Mouse (Mus musculus): ENCODE measurements around the gene Ankef1.

Gene Ankef1

GRCm38 (mm10) chr2:136501651-136502050 lies at the start of gene Ankef1:
Gene Ankef1, plus strand, starts transcription at chr2:136501910.
- DNase-seq (ENCODE audit: low spot score), result no peak

DNA sequence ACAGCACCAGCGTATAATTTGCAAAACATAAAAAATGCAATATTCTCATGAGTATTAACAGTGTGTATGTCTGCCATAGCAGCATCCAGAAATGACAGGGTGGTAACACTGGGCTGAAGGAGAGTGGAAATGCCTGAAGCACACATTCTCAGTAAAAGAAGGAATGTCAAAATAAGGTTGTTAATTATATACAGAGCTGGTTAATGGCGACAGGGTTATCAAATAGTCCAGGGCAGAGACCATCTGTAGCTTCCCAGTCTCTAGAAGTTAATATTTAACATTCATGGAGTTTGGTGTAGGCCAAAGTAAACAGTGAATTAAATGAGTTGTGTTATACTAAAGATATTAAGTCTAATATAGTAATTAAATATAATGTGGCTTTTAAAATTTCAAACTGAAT lies 45.2 kb upstream of the Ankef1 start:
- no peak for DNase-seq (ENCODE audit: low spot score)

GRCm38 (mm10) chr2:136456875-136457274 lies 44.8 kb upstream of the Ankef1 start:
- DNase-seq (ENCODE audit: low spot score), result no peak

DNA sequence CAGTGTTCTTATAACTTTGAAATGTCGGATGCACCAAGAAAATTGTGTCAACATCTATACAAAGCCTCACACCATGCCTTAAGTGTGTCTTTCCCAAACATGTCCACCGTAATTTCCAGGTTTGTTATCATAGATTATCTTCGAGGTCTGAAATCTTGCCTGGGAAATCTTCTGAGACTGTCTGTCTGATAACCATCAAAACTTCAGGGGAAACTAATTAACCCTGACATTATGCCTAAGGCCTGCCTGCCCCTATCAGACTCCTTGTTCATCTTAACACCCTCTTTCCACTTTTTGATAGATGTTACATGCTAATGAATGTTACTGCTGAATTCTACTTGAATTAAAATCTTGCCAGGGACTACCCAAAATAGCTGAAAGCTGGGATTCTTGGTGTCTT lies 24.1 kb upstream of the Ankef1 start:
- no peak for DNase-seq (ENCODE audit: low spot score)

DNA sequence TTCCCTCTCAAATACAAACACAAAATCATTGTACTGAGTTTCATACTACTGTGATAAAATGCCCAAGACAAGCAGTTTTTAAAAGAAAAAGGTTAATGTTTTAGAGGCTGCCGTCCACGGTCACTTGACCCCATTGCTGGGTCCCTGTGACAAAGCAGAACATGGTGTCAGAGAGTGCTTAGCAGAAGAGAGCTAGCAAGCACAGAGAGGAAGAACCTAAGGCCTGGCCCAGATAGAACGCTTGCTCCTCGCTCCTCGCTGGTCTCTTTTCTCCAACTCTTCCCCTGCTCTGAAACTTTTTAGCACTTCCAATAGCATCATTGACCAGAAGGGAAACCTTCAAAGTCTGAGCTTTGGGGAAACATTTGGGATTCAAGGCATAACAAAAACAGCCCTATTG lies 19.4 kb upstream of the Ankef1 start:
- no peak for DNase-seq (ENCODE audit: low spot score)

GRCm38 (mm10) chr2:136483058-136483457 lies 18.7 kb upstream of the Ankef1 start:
- no peak for DNase-seq (ENCODE audit: low spot score)

- DNase-seq (ENCODE audit: low spot score), result no peak
Observed at GRCm38 (mm10) chr2:136484955-136485354, 16.8 kb upstream of the Ankef1 start.

DNA sequence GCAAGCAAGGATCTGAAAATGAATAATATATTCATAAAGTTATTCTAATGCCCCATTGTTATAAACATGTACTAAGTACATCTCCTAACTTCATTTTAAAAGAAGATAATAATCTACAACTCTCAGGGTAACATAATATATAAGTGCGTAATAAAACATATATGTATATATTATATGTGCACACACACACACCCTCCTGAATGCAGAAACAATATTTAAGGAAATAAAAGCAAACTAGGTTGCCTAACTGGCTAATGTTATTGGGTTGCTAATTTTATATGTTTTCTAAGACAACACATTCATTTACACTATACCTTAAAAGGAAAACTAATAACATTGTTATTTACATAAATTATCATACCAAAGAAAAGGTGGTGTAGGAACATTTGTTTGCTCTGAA lies 16.3 kb upstream of the Ankef1 start:
- no peak for DNase-seq (ENCODE audit: low spot score)

- peak; percentile 36 for DNase-seq (ENCODE audit: low spot score)
Observed at GRCm38 (mm10) chr2:136485815-136486619, 15.7 kb upstream of the Ankef1 start.

- no peak for DNase-seq (ENCODE audit: low spot score)
Observed at GRCm38 (mm10) chr2:136486986-136487385, 14.7 kb upstream of the Ankef1 start.

GRCm38 (mm10) chr2:136511073-136511472 lies 9.4 kb downstream of the Ankef1 start:
- DNase-seq (ENCODE audit: low spot score), result no peak

GRCm38 (mm10) chr2:136511756-136512155 lies 10.0 kb downstream of the Ankef1 start:
- no peak for DNase-seq (ENCODE audit: low spot score)

GRCm38 (mm10) chr2:136512802-136513201 lies 11.1 kb downstream of the Ankef1 start:
- no peak for DNase-seq (ENCODE audit: low spot score)

DNA sequence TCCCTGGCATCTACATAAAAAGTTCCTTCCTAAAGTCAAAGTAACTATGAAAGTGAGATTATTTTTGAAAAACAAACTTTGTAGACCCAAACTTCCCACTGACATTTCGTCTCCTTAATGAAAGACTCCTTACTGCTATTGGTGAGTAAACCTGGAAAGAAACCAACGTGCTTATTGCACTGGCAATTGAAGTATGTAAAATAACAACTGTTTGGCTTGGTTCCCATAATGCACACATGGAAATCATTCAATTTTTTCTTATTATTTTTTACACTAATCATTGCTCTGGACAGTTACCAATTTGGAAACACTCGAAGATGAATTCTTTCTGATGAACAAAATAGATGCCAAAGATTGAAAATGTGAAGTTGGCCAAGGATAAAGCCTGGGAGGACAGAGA lies 12.1 kb downstream of the Ankef1 start:
- DNase-seq (ENCODE audit: low spot score), result no peak

DNA sequence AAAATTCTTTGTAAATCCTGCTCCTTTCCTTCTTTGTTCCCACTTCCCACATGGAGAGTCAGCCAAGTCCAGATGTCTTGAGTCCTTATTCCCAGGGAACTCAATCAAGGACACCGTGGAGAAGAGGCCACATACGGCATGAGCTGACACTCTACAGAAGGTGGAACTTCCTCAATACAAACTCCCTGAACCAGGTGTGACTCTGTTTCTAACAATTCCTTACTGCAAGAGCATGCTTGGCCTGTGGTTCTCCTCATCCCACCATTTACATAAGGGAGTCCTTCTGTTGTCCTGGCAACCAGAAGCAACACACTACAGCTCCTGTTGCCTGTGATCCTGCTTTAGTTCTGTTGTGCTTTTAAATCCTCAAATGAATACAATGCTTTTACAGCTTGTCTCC lies 13.8 kb downstream of the Ankef1 start:
- DNase-seq (ENCODE audit: low spot score), result no peak

- no peak for DNase-seq (ENCODE audit: low spot score)
Observed at GRCm38 (mm10) chr2:136528937-136529336, 27.2 kb downstream of the Ankef1 start.

GRCm38 (mm10) chr2:136532033-136532432 lies 30.3 kb downstream of the Ankef1 start:
- peak; percentile 89 for DNase-seq (ENCODE audit: low spot score)

GRCm38 (mm10) chr2:136558020-136558419 lies 56.3 kb downstream of the Ankef1 start:
- no peak for DNase-seq (ENCODE audit: low spot score)

DNA sequence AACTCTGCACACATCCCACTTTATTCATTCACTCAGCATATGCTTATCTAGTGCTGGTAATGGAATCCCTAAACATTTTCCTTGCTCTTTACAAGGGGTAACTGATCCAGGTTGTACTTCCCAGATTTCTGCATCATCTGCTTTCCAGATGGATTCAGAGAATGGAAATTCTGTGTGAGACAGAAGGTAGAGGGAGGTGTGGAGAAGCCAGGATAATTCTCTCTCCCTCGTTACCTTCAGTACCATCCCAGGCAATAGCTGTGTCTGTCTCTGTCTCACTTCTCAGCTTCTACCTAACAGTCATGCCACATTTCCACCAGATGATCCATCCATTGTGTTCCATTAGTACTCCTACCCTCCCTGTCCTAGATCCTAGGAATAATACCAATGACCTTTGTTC lies 60.6 kb downstream of the Ankef1 start:
- no peak for DNase-seq (ENCODE audit: low spot score)

DNA sequence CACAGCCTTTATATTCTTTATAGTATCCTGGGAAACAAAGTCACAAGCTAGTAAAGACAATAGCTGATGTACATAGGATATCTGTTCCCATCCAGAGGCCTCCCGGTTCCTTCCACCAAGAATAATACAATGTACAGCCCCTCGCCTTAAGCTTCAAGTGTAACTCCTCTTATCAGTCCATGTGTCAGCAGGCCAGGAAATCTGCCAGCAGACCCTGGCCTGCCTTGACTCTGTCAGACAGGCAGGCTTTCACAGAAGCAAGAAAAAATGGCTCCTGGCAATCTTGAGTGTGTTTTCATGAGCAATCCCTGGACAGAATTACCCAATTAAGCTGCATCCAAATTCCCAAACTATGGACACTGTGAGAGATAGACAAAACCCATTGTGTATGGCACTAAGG lies 69.1 kb downstream of the Ankef1 start:
- DNase-seq (ENCODE audit: low spot score), result no peak

- no peak for DNase-seq (ENCODE audit: low spot score)
Observed at GRCm38 (mm10) chr2:136582762-136583161, 81.1 kb downstream of the Ankef1 start.

DNA sequence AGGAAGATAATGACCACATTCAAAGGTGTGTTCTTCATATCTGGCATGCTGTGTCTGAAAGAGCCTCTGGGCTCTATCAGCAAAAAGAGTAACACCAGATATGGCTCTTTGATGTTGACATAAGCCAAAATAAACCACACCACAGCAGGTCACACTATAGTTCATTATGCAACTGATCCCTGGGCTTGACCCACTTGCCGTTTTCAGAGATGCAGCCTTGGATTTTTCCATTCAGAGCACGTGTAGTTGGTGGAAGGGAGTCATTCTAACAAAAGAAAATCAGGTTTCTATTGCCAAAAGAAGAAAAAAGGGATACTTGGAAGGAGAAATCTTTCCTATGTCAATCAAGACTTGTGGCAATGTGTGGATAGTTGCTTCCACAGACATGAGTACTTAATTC lies 87.1 kb downstream of the Ankef1 start:
- DNase-seq (ENCODE audit: low spot score), result no peak

DNA sequence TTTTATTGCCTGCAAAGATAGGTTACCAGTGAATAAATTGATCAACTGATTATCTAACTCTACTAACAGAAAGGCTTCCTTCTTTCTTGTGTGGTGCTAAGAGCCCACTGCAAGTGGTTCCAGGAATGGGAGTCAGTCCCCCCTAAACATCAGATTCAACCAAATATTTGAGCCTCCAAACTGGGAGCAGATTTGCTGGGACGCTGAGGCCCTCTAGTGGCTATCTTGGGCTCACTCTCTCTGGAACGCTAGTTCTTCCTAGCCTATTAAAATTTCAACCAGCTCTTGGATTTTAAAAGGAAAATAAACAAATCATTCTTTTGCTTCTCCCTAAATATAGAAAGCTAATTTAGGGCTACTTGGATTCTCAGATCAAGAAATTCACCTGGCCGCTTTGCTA lies 94.7 kb downstream of the Ankef1 start:
- peak; percentile 51 for DNase-seq (ENCODE audit: low spot score)

GRCm38 (mm10) chr2:136598743-136599142 lies 97.0 kb downstream of the Ankef1 start:
- DNase-seq (ENCODE audit: low spot score), result peak; percentile 4
